Mouse (Mus musculus): ENCODE measurements around the gene Cyb5r3.

GRCm38 (mm10) chr15:83148801-83149195 is 23.6 kb downstream of the Cyb5r3 start:
- no peak for TF ChIP-seq POLR2A (IDR thresholded peaks at IDR 0.05; ENCODE audit: insufficient read length, low read depth)
- TF ChIP-seq TCF12 (IDR thresholded peaks at IDR 0.05; ENCODE audit: insufficient read depth, poor library complexity, severe bottlenecking): no peak
- TF ChIP-seq MYOD1 (IDR thresholded peaks at IDR 0.05; ENCODE audit: control insufficient read depth in 1 of 3, insufficient read length in 2 of 3, low read depth in 2 of 3): peak in 1 of 3 experiments; percentile 30
- no peak for TF ChIP-seq MAX (IDR thresholded peaks at IDR 0.05; ENCODE audit: low read depth)
- no peak for TF ChIP-seq E2F4 (IDR thresholded peaks at IDR 0.05; ENCODE audit: insufficient read depth)
- no peak for TF ChIP-seq REST (IDR thresholded peaks at IDR 0.05; ENCODE audit: insufficient read depth, insufficient read length)
- TF ChIP-seq POLR2AphosphoS2 (IDR thresholded peaks at IDR 0.05; ENCODE audit: insufficient read length, low read depth): no peak
- TF ChIP-seq MYOG (IDR thresholded peaks at IDR 0.05; ENCODE audit: control insufficient read depth in 1 of 3, insufficient read depth in 1 of 3, insufficient read length in 2 of 3, low read depth in 2 of 3): peak in 2 of 3 experiments; percentile 8 to 45
- no peak for TF ChIP-seq USF1 (IDR thresholded peaks at IDR 0.05; ENCODE audit: low read depth)
